Mouse (Mus musculus) c-Kit-positive CD71-positive TER-119-negative erythroid progenitor cells, embryonic 14.5 days (primary cell): ENCODE measurements around the gene Kcnj12.

ENCODE experiments used
- DNase-seq: peaks from one replicate; pipeline ENCODE4 v3.0.0-alpha.2; 2013; ENCODE audit warnings: low read depth

The Kcnj12 gene

DNA sequence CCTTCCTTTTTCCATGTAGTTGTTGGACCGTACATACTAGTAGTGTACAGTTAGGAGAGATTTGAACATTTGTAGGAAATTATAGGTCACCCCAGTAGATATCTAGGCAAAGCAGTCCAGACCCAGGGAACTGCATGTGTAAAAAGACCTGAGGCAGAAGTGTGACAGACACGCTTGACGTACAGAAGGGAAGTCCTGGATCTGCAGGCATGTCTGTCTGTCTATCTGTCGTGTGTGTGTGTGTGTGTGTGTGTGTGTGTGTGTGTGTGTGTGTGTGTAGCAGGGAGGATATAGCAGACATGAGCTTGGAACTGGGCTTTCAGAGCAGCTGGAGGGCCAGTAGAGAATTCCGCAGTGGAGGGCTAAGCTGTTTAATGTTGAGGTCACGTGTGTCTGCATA is 87.3 kb downstream of the Kcnj12 start:
- DNase-seq: no peak

DNA sequence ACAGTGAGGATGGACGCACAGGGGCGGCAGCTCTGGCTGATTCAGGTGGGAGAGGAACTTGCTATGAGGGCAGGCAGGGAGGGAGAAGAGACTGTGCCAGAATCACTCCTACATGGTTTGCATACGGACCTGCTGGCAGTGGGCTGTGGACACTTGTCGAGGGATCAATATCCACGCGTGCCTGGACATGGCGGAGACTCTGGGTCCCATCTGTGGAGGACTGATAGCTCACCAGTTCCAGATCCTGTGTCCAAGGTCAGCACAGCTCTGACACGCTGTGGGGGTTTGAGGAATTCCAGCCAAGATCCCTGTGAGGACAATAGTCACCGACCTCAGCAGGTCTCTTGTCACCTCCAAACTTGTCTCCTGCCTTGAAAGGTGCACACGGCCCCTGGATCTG is 87.7 kb downstream of the Kcnj12 start:
- no peak for DNase-seq

- no peak for DNase-seq
Measured at GRCm38 (mm10) chr11:61110928-61111327, 88.6 kb downstream of the Kcnj12 start.

DNA sequence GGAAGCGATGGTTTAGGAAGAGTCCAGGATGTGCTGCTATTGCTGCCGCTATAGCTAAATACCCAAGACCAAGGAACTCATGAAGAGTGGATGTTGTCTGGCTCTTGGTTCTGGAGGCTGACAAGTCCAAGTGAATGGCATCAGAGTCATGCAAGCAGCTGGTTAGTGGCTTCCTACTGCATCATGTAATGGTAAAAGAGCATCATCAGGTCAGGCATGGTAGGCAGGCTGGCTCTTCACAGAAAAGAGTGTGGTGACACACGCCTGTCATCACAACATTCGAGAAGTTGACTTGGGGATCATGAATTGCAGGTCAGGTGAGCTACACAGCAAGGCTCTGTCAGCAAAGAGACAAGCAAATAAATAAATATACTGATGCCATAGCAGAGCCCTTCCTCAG is 89.1 kb downstream of the Kcnj12 start:
- no peak for DNase-seq

DNA sequence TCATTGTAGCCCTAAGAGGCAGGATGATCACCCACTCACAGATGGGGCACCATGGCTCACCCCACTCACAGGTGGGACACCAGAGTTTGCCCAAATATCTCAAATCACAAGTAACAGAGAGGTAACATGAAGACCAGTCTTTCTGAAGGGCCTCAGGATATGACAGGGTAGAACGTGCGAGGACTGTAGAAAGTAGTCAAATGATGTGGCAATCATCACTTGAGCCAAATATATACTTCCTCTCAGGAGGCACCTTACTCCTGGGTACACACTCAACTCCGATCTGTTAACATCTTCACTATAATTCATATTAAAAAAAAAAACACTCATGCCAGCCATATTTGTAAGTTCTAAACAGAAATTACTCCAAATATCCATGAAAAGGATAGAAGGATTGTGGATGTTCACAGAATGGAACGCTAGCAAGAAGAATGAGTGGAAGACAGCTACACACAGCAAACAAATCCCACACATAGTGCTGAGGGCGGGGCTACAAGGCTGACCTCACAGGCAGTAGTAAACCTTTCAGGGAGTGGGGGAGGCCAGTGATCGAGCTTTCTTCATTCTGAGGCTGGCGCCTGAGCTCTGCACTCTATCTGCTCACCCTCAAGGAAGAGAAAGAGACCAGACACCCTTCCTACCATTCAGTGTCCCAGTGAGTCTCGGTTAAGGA is 90.1 kb downstream of the Kcnj12 start:
- DNase-seq: no peak

- DNase-seq: no peak
Measured at GRCm38 (mm10) chr11:61116226-61116625, 93.9 kb downstream of the Kcnj12 start.

DNA sequence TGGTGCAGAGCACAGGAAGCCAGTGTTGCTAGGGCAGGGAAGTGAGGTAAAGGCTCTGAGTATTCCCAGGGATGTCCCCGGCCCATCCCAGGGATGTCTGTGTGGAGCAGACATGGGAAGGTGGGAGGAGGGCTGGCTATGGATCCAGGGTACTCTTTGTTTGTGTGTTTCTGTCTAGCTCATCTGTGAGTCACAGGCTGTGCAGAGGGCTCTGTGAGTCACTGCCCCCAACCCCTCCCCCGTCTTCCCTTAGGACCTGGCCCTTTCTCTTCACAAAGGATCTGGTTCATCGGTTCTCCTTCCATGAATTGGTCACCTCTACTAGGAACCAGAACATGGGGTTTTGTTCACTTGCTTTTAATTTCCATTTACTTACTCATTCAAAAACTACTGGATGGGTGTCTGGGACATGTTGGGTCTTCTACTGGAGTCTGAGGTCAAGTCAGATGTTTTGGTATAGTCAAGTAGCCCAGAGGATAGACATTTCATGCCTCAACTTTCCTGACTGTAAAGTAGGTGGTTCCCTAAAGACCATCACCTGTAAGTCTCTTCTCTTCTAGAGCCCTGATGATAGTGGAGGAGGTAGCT is 97.7 kb downstream of the Kcnj12 start:
- DNase-seq: no peak
